Mouse (Mus musculus): Measurements from ENCODE around the gene Fabp2. TPM values are rescaled to one million over a fixed set of nuclear protein-coding genes. Genes with fewer than 3 reads are reported as not detected.

The Fabp2 gene
- polyA plus RNA-seq, 1 experiment: not detected

- Histone ChIP-seq H3K4me1 (ENCODE audit: control insufficient read depth, insufficient read depth, low read length) (no peaks in the 10 kb centered on the region), H3K9ac (ENCODE audit: low read depth, poor library complexity, severe bottlenecking) (no peak overlapping the region), H3K9me3 (replicated peaks; ENCODE audit: control insufficient read depth, insufficient read depth, low read length, poor library complexity, severe bottlenecking) (no peaks in the 10 kb centered on the region), H3K36me3 (ENCODE audit: control insufficient read depth, insufficient read depth, low read length, poor library complexity, severe bottlenecking) (no peaks in the 10 kb centered on the region), H3K27ac (ENCODE audit: insufficient read depth, low read length) (no peak overlapping the region), H3K4me3 (ENCODE audit: low read depth, low read length) (no peak overlapping the region), H3K27me3 (ENCODE audit: control insufficient read depth, insufficient read depth, low read length, poor library complexity, severe bottlenecking) (no peaks in the 10 kb centered on the region)
- TF ChIP-seq CTCF (IDR thresholded peaks at IDR 0.05; ENCODE audit: low read depth, low read length) (no peak), EP300 (IDR thresholded peaks at IDR 0.05; ENCODE audit: insufficient read depth, low read depth, low read length) (no peak), POLR2A (IDR thresholded peaks at IDR 0.05; ENCODE audit: insufficient read depth, low read length) (no peak)
Observed at GRCm38 (mm10) chr3:122887505-122888301, 7.2 kb upstream of the Fabp2 start.

GRCm38 (mm10) chr3:122888371-122888819 lies 6.5 kb upstream of the Fabp2 start:
- Histone ChIP-seq H3K36me3 (ENCODE audit: control insufficient read depth, insufficient read depth, low read length, poor library complexity, severe bottlenecking) (no peaks in the 10 kb centered on the region), H3K4me3 (ENCODE audit: low read depth, low read length) (no peak overlapping the region), H3K9ac (ENCODE audit: low read depth, poor library complexity, severe bottlenecking) (no peak overlapping the region), H3K27ac (ENCODE audit: insufficient read depth, low read length) (no peak overlapping the region), H3K27me3 (ENCODE audit: control insufficient read depth, insufficient read depth, low read length, poor library complexity, severe bottlenecking) (no peaks in the 10 kb centered on the region), H3K4me1 (ENCODE audit: control insufficient read depth, insufficient read depth, low read length) (no peaks in the 10 kb centered on the region), H3K9me3 (replicated peaks; ENCODE audit: control insufficient read depth, insufficient read depth, low read length, poor library complexity, severe bottlenecking) (no peaks in the 10 kb centered on the region)
- TF ChIP-seq CTCF (IDR thresholded peaks at IDR 0.05; ENCODE audit: low read depth, low read length) (no peak), POLR2A (IDR thresholded peaks at IDR 0.05; ENCODE audit: insufficient read depth, low read length) (no peak), EP300 (IDR thresholded peaks at IDR 0.05; ENCODE audit: insufficient read depth, low read depth, low read length) (no peak)

GRCm38 (mm10) chr3:122895189-122895731 lies 388 bp downstream of the Fabp2 start:
- Histone ChIP-seq H3K9ac (ENCODE audit: low read depth, poor library complexity, severe bottlenecking) (no peak overlapping the region), H3K4me1 (ENCODE audit: control insufficient read depth, insufficient read depth, low read length) (no peaks in the 10 kb centered on the region), H3K36me3 (ENCODE audit: control insufficient read depth, insufficient read depth, low read length, poor library complexity, severe bottlenecking) (no peaks in the 10 kb centered on the region), H3K4me3 (ENCODE audit: low read depth, low read length) (no peak overlapping the region), H3K27ac (ENCODE audit: insufficient read depth, low read length) (no peak overlapping the region), H3K27me3 (ENCODE audit: control insufficient read depth, insufficient read depth, low read length, poor library complexity, severe bottlenecking) (no peaks in the 10 kb centered on the region), H3K9me3 (replicated peaks; ENCODE audit: control insufficient read depth, insufficient read depth, low read length, poor library complexity, severe bottlenecking) (no peaks in the 10 kb centered on the region)
- no peak for TF ChIP-seq EP300 (IDR thresholded peaks at IDR 0.05; ENCODE audit: insufficient read depth, low read depth, low read length)
- TF ChIP-seq POLR2A (IDR thresholded peaks at IDR 0.05; ENCODE audit: insufficient read depth, low read length): no peak
- no peak for TF ChIP-seq CTCF (IDR thresholded peaks at IDR 0.05; ENCODE audit: low read depth, low read length)

- Histone ChIP-seq H3K36me3 (ENCODE audit: control insufficient read depth, insufficient read depth, low read length, poor library complexity, severe bottlenecking) (no peaks in the 10 kb centered on the region), H3K27ac (ENCODE audit: insufficient read depth, low read length) (no peak overlapping the region), H3K9ac (ENCODE audit: low read depth, poor library complexity, severe bottlenecking) (no peak overlapping the region), H3K4me3 (ENCODE audit: low read depth, low read length) (no peak overlapping the region), H3K27me3 (ENCODE audit: control insufficient read depth, insufficient read depth, low read length, poor library complexity, severe bottlenecking) (no peaks in the 10 kb centered on the region), H3K4me1 (ENCODE audit: control insufficient read depth, insufficient read depth, low read length) (no peaks in the 10 kb centered on the region), H3K9me3 (replicated peaks; ENCODE audit: control insufficient read depth, insufficient read depth, low read length, poor library complexity, severe bottlenecking) (no peaks in the 10 kb centered on the region)
- TF ChIP-seq POLR2A (IDR thresholded peaks at IDR 0.05; ENCODE audit: insufficient read depth, low read length) (no peak), CTCF (IDR thresholded peaks at IDR 0.05; ENCODE audit: low read depth, low read length) (no peak), EP300 (IDR thresholded peaks at IDR 0.05; ENCODE audit: insufficient read depth, low read depth, low read length) (no peak)
Observed at GRCm38 (mm10) chr3:122898254-122898653, 3.4 kb downstream of the Fabp2 start.

GRCm38 (mm10) chr3:122903746-122904433 lies 9.0 kb downstream of the Fabp2 start:
- Histone ChIP-seq H3K27ac (ENCODE audit: insufficient read depth, low read length) (no peak overlapping the region), H3K9ac (ENCODE audit: low read depth, poor library complexity, severe bottlenecking) (no peak overlapping the region), H3K36me3 (ENCODE audit: control insufficient read depth, insufficient read depth, low read length, poor library complexity, severe bottlenecking) (no peaks in the 10 kb centered on the region), H3K9me3 (replicated peaks; ENCODE audit: control insufficient read depth, insufficient read depth, low read length, poor library complexity, severe bottlenecking) (no peaks in the 10 kb centered on the region), H3K27me3 (ENCODE audit: control insufficient read depth, insufficient read depth, low read length, poor library complexity, severe bottlenecking) (no peaks in the 10 kb centered on the region), H3K4me1 (ENCODE audit: control insufficient read depth, insufficient read depth, low read length) (no peaks in the 10 kb centered on the region), H3K4me3 (ENCODE audit: low read depth, low read length) (no peak overlapping the region)
- TF ChIP-seq CTCF (IDR thresholded peaks at IDR 0.05; ENCODE audit: low read depth, low read length) (peak; percentile 70), EP300 (IDR thresholded peaks at IDR 0.05; ENCODE audit: insufficient read depth, low read depth, low read length) (no peak)

GRCm38 (mm10) chr3:122907841-122908240 lies 13.0 kb downstream of the Fabp2 start:
- Histone ChIP-seq H3K27ac (ENCODE audit: insufficient read depth, low read length) (no peak overlapping the region), H3K4me1 (ENCODE audit: control insufficient read depth, insufficient read depth, low read length) (no peaks in the 10 kb centered on the region), H3K27me3 (ENCODE audit: control insufficient read depth, insufficient read depth, low read length, poor library complexity, severe bottlenecking) (no peaks in the 10 kb centered on the region), H3K36me3 (ENCODE audit: control insufficient read depth, insufficient read depth, low read length, poor library complexity, severe bottlenecking) (no peaks in the 10 kb centered on the region), H3K4me3 (ENCODE audit: low read depth, low read length) (no peak overlapping the region), H3K9ac (ENCODE audit: low read depth, poor library complexity, severe bottlenecking) (no peak overlapping the region), H3K9me3 (replicated peaks; ENCODE audit: control insufficient read depth, insufficient read depth, low read length, poor library complexity, severe bottlenecking) (no peaks in the 10 kb centered on the region)
- TF ChIP-seq EP300 (IDR thresholded peaks at IDR 0.05; ENCODE audit: insufficient read depth, low read depth, low read length) (no peak), POLR2A (IDR thresholded peaks at IDR 0.05; ENCODE audit: insufficient read depth, low read length) (no peak), CTCF (IDR thresholded peaks at IDR 0.05; ENCODE audit: low read depth, low read length) (no peak)
